Mouse (Mus musculus) adrenal gland, postnatal 25 days (tissue): Measurements from ENCODE around the gene Nipal3. TPM values are rescaled to one million over a fixed set of nuclear protein-coding genes. Genes with fewer than 3 reads are reported as not detected.

Experiments
- microRNA-seq, 2 experiments: library from miRNA; unstranded; fragments of <30 nt; microRNA quantifications; one replicate each; pipeline ENCODE4 v1.2.0; 2021
- total RNA-seq: library from RNA; stranded (reverse); gene quantifications from 2 replicates; pipeline ENCODE4 v1.2.3, GENCODE M21; 2021

Nipal3 gene
- total RNA-seq, 1 experiment from 2014 or later = 26.6 TPM

Small RNAs within 50 kb of the gene (microRNA-seq; reads per million reads assigned to microRNA genes)
- 0 reads per million in 2 experiments for gene Gm25317
- 122 to 195 reads per million in 2 experiments for gene Mir700

Other genes starting within 250 kb of the Nipal3 start
- 65.5 and 72.8 TPM in 2 replicates for gene Clic4, start 222.2 kb downstream of the Nipal3 start, total RNA-seq
- 133 and 151 TPM in 2 replicates for gene Srrm1, start 141.7 kb downstream of the Nipal3 start, total RNA-seq
- not detected in 2 replicates for gene Ncmap, start 96.8 kb downstream of the Nipal3 start, total RNA-seq
- 11.9 and 16.9 TPM in 2 replicates for gene Rcan3, start 61.2 kb downstream of the Nipal3 start, total RNA-seq
- gene Stpg1, start 248 bp downstream of the Nipal3 start, total RNA-seq = 0.91 TPM in 1 of 2 replicates, not detected in the other
- not detected in 2 replicates for gene Grhl3, start 78.6 kb upstream of the Nipal3 start, total RNA-seq
- gene Ifnlr1, start 191.2 kb upstream of the Nipal3 start, total RNA-seq = 0.18 and 0.19 TPM in 2 replicates
- 1.3 and 1.6 TPM in 2 replicates for gene Il22ra1, start 233.1 kb upstream of the Nipal3 start, total RNA-seq